Mouse (Mus musculus) midbrain, embryonic 16.5 days (tissue): ENCODE data around the gene Afap1. TPM values are rescaled to one million over a fixed set of nuclear protein-coding genes. Genes with fewer than 3 reads are reported as not detected.

Experiments
- ATAC-seq: fragments of 200-750 bp; cut with Nextera tagmentation; 2 replicates; pipeline ENCODE4 v1.8.0; 2017; ENCODE audit warnings: moderate TSS enrichment
- H3K27ac ChIP-seq: fragments of 300-500 bp; sonication (generic); 2 replicates; pipeline ENCODE4 v1.5.1; 2014; ENCODE audit warnings: mild to moderate bottlenecking, low read length, mixed read lengths
- H3K27me3 ChIP-seq: fragments of 300-500 bp; sonication (generic); 2 replicates; pipeline ENCODE4 v1.6.1; 2014; ENCODE audit warnings: low read depth, low read length, mixed read lengths; ENCODE audit not compliant: control insufficient read depth, insufficient read depth
- H3K36me3 ChIP-seq: fragments of 300-500 bp; sonication (generic); 2 replicates; pipeline ENCODE4 v1.6.1; 2014; ENCODE audit warnings: mild to moderate bottlenecking, low read length, moderate library complexity, mixed read lengths; ENCODE audit not compliant: control insufficient read depth, insufficient read depth
- H3K4me1 ChIP-seq: fragments of 300-500 bp; sonication (generic); 2 replicates; pipeline ENCODE4 v1.6.1; 2014; ENCODE audit warnings: mild to moderate bottlenecking, low read length, mixed read lengths; ENCODE audit not compliant: control insufficient read depth, insufficient read depth
- H3K4me2 ChIP-seq: fragments of 300-500 bp; sonication (generic); 2 replicates; pipeline ENCODE4 v1.6.1; 2014; ENCODE audit warnings: mild to moderate bottlenecking, low read length, mixed read lengths
- H3K4me3 ChIP-seq: fragments of 300-500 bp; sonication (generic); 2 replicates; pipeline ENCODE4 v1.5.1; 2014; ENCODE audit warnings: low read depth, mild to moderate bottlenecking, low read length, moderate library complexity, mixed read lengths
- H3K9ac ChIP-seq: fragments of 300-500 bp; sonication (generic); 2 replicates; pipeline ENCODE4 v1.6.1; 2014; ENCODE audit warnings: low read depth, low read length, mixed read lengths
- H3K9me3 ChIP-seq: fragments of 300-500 bp; sonication (generic); replicated peaks from 2 replicates; pipeline ENCODE4 v1.6.1; 2014; ENCODE audit warnings: mild to moderate bottlenecking, low read length, mixed read lengths; ENCODE audit not compliant: control insufficient read depth, poor library complexity, severe bottlenecking
- WGBS: fragments of 180-500 bp; shearing (Covaris S2); extraction: QIAGEN DNeasy Blood & Tissue Kit; methylation state at CpG from one replicate; pipeline ENCODE4 v1.1.7; 2014; 5-methylcytosine and 5-hydroxymethylcytosine counted together
- polyA plus RNA-seq: library from polyadenylated mRNA; unstranded; fragments of >200 nt; fragmentation: Nextera tagmentation; extraction: Ambion mirVana; gene quantifications from 2 replicates; pipeline ENCODE4 v1.2.1, GENCODE M21; 2015

Afap1 gene
- polyA plus RNA-seq, 1 experiment from 2014 or later: 61.2 TPM

- 42% methylated on average over 4 of the region's 4 CpGs for WGBS
- peaks cover 37% of the 10 kb centered on the region for H3K36me3 ChIP-seq
- no peak overlapping the region for H3K27ac ChIP-seq
- no peak overlapping the region for H3K9ac ChIP-seq
- ATAC-seq: 0 out of 2 replicates have a peak, but pooled peaks have one; percentile 73
- H3K4me3 ChIP-seq: no peak overlapping the region
- H3K4me2 ChIP-seq: no peak overlapping the region
- H3K4me1 ChIP-seq: no peaks in the 10 kb centered on the region
- H3K27me3 ChIP-seq: no peaks in the 10 kb centered on the region
- H3K9me3 ChIP-seq: no peaks in the 10 kb centered on the region
Observed at GRCm38 (mm10) chr5:35981976-35982375, 88.9 kb downstream of the Afap1 start.

GRCm38 (mm10) chr5:35985611-35986010 lies 92.5 kb downstream of the Afap1 start:
- 70% methylated on average over 8 of the region's 8 CpGs for WGBS
- peaks cover 34% of the 10 kb centered on the region for H3K36me3 ChIP-seq

GRCm38 (mm10) chr5:35988085-35988484 lies 95.0 kb downstream of the Afap1 start:
- Histone ChIP-seq H3K36me3 (peaks cover 36% of the 10 kb centered on the region), H3K9me3 (no peaks in the 10 kb centered on the region), H3K27ac (no peak overlapping the region), H3K4me3 (no peak overlapping the region), H3K27me3 (no peaks in the 10 kb centered on the region), H3K4me1 (no peaks in the 10 kb centered on the region), H3K4me2 (no peak overlapping the region), H3K9ac (no peak overlapping the region)
- no peak for ATAC-seq
- WGBS: 92% methylated on average over 8 of the region's 8 CpGs

More at GRCm38 (mm10) chr5:35985611-35986010, 92.5 kb downstream of the Afap1 start:
- Histone ChIP-seq H3K27me3 (no peaks in the 10 kb centered on the region), H3K9ac (no peak overlapping the region), H3K9me3 (no peaks in the 10 kb centered on the region), H3K27ac (no peak overlapping the region), H3K4me1 (no peaks in the 10 kb centered on the region), H3K4me3 (no peak overlapping the region), H3K4me2 (no peak overlapping the region)
- ATAC-seq: no peak

- ATAC-seq: no peak
- WGBS: 67% methylated on average over 6 of the region's 6 CpGs
Observed at GRCm38 (mm10) chr5:35989506-35989905, 96.4 kb downstream of the Afap1 start.

GRCm38 (mm10) chr5:35989986-35990735 lies 97.0 kb downstream of the Afap1 start:
- Histone ChIP-seq H3K9ac (no peak overlapping the region), H3K4me2 (no peak overlapping the region), H3K4me3 (no peak overlapping the region), H3K9me3 (no peaks in the 10 kb centered on the region), H3K27ac (no peak overlapping the region), H3K4me1 (no peaks in the 10 kb centered on the region), H3K27me3 (no peaks in the 10 kb centered on the region), H3K36me3 (peaks cover 23% of the 10 kb centered on the region)
- no peak for ATAC-seq
- 76% methylated on average over 11 of the region's 11 CpGs for WGBS

More at GRCm38 (mm10) chr5:35989506-35989905, 96.4 kb downstream of the Afap1 start:
- no peaks in the 10 kb centered on the region for H3K4me1 ChIP-seq
- H3K4me2 ChIP-seq: no peak overlapping the region
- no peak overlapping the region for H3K4me3 ChIP-seq
- no peaks in the 10 kb centered on the region for H3K27me3 ChIP-seq
- H3K9me3 ChIP-seq: no peaks in the 10 kb centered on the region
- H3K9ac ChIP-seq: no peak overlapping the region
- peaks cover 28% of the 10 kb centered on the region for H3K36me3 ChIP-seq
- H3K27ac ChIP-seq: no peak overlapping the region

GRCm38 (mm10) chr5:36003797-36004196 lies 110.7 kb downstream of the Afap1 start:
- H3K27ac ChIP-seq: no peak overlapping the region
- 88% methylated on average over 10 of the region's 10 CpGs for WGBS
- no peak overlapping the region for H3K4me3 ChIP-seq
- ATAC-seq: no peak
- no peaks in the 10 kb centered on the region for H3K27me3 ChIP-seq
- no peaks in the 10 kb centered on the region for H3K4me1 ChIP-seq
- H3K9ac ChIP-seq: no peak overlapping the region
- no peak overlapping the region for H3K4me2 ChIP-seq
- H3K36me3 ChIP-seq: peaks cover 10% of the 10 kb centered on the region
- H3K9me3 ChIP-seq: no peaks in the 10 kb centered on the region

- H3K4me2 ChIP-seq: no peak overlapping the region
- no peaks in the 10 kb centered on the region; the same call in 1 of the 2 replicates for H3K36me3 ChIP-seq
- no peak overlapping the region for H3K4me3 ChIP-seq
- 85% methylated on average over 8 of the region's 8 CpGs for WGBS
- no peak overlapping the region for H3K27ac ChIP-seq
- H3K9ac ChIP-seq: no peak overlapping the region
- no peaks in the 10 kb centered on the region for H3K9me3 ChIP-seq
- no peak for ATAC-seq
- no peaks in the 10 kb centered on the region for H3K4me1 ChIP-seq
- no peaks in the 10 kb centered on the region for H3K27me3 ChIP-seq
Observed at GRCm38 (mm10) chr5:36006106-36006505, 113.0 kb downstream of the Afap1 start.

- Histone ChIP-seq H3K9me3 (no peaks in the 10 kb centered on the region), H3K36me3 (no peaks in the 10 kb centered on the region), H3K27ac (no peak overlapping the region), H3K4me2 (no peak overlapping the region), H3K4me3 (no peak overlapping the region), H3K27me3 (no peaks in the 10 kb centered on the region), H3K4me1 (no peaks in the 10 kb centered on the region), H3K9ac (no peak overlapping the region)
- no peak for ATAC-seq
- 83% methylated on average over 5 of the region's 5 CpGs for WGBS
Observed at GRCm38 (mm10) chr5:36006586-36006985, 113.5 kb downstream of the Afap1 start.

GRCm38 (mm10) chr5:36007649-36008048 lies 114.5 kb downstream of the Afap1 start:
- Histone ChIP-seq H3K9ac (no peak overlapping the region), H3K9me3 (no peaks in the 10 kb centered on the region), H3K36me3 (no peaks in the 10 kb centered on the region), H3K27ac (no peak overlapping the region), H3K4me3 (no peak overlapping the region), H3K27me3 (no peaks in the 10 kb centered on the region), H3K4me1 (no peaks in the 10 kb centered on the region), H3K4me2 (no peak overlapping the region)
- ATAC-seq: 0 out of 2 replicates have a peak, but pooled peaks have one; percentile 36
- 59% methylated on average over 10 of the region's 10 CpGs for WGBS
